Mouse (Mus musculus) cerebellum, postnatal 25 days (tissue): Measurements from ENCODE around the gene Slc25a33.
"Not testable (repeated sequence)": the region's sequence is repeated elsewhere in the genome, so short reads cannot be mapped to it uniquely, and the experiment has no call there.

Experiments used
- DNase-seq, 2 experiments: peaks; one replicate each; pipeline ENCODE4 v3.0.0; 2021; ENCODE audit warnings: mixed read lengths in 2 of 2

The Slc25a33 gene

GRCm38 (mm10) chr4:149752124-149752799 lies 21.8 kb downstream of the Slc25a33 start:
- peak; percentile 61 to 77 for DNase-seq

DNA sequence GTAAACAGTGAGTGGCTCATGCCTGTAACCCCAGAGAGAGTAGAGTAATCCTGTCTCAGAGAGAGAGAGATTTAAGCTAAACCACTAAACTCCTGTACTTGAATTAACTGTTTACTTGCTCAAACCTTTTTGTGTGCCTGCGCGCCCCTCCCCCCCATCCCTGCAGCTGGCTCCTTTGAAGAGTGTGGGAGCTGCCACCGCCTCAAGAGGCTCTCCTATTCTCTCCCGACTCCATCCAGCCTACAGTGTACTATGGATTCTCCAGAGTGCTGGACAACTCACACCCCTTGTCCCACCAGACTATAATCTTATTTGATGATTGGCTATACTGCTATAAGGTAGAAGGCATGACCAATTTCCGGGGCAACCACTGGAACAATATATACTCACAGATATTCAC lies 23.4 kb downstream of the Slc25a33 start:
- DNase-seq = no peak

DNA sequence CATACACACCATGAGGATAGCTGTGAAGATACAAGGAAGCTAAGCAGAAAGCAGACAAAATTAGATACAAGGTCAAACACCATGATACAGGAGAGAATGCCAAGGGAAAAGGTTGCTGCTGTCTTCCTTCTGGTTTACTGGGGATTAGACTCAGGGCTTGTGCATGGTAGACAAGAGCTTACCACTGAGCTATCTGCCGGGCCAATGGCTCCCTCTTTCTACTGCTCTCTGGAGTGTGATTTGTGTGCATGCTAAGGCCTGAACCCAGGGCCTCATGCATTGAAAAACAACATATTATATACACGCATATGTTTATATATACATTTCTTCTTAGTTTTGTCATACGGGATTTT lies 24.4 kb downstream of the Slc25a33 start:
- DNase-seq = not testable (repeated sequence)

DNA sequence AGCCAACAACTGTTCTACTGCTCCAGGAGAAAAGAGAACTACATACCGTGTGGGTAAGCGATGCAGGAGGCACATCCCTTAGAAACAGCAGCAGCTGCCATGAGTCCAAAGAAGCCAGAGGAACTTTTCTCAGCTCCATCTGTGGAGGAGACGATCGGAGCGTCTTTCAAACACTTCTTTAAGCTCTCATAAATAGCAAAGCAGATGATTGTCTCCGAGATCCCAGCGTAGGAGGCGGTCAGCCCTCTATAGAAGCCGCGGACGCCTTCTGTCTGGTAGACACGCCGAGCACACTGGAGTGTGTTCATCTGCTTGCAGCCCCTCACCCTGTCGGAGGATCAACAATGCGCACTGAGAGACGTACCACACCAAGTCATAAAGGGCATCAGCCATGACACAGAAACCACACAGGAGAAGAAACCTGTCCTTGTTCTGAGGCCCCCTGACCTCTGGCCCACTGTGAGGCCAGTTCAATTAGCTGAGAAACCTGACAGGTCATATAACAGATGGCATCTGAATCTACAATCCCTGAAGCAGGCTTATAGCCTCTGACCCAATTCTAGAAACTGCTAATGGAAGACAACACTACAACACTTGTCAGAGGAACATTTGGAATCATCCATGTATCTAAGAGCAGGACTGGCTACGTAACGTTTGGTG lies 24.9 kb downstream of the Slc25a33 start:
- no peak for DNase-seq

DNA sequence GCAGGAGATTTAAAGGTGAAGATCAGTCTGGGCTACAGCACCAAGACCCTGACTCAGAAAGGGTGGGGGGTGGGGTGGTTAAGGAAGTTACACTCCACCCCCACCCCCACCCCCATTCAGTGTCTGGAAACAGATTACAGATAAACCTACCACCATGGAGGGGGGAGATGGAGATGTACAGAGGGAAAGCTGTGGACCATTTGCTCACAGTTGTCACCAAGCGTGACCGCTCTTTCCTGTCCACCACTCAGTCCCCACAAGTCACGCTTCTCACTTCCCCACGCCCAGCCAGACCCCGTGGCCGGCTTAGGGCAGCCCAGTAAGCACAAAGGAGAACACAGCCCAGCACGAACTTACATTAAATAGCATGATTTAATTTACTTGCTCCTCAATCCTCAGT lies 30.0 kb downstream of the Slc25a33 start:
- DNase-seq = peak in 1 of 2 experiments; percentile 2

DNA sequence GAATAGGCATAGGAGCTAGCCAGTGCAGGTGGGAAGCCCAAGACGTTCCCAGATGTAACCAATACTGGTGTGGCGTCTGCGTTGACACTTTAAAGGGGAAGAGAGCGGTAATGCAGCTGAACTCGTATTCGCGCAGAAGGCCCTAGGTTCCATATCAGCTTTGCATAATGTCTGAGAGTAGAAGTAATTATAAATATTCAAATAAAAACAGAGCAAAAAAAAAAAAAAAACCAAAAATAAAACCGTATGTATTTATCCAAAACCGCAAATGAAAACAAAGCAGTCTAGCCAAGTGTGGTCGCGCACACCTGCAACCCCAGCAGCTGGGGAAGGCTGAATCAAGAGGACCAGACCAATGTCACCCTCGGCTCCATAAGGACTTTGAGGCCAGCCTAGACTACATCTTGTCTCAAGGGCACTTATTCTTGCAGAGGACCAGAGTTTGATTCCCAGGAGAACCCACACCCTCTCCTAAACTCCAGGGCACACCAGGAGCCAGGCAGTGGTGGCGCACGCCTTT lies 32.0 kb downstream of the Slc25a33 start:
- peak in 1 of 2 experiments; percentile 5 for DNase-seq

DNA sequence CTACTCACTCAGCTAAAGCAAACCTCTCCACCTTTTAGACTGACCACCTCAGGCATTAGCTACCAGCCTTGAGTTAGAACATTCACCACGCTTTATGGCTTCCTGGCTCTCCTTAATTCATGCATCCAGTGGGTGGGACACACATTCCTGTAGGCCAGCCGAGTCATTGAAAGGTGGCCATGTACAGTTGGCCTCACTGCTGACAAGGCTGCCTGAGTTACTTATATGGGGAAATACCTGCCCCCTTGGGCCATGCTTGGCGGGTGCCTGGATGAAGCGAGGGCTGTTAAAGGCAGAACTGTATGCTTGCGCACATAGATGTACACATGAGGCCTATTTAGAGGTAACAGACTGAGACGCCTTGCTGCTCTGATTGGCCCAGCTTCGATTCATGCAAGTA lies 33.8 kb downstream of the Slc25a33 start:
- no peak for DNase-seq

- no peak for DNase-seq
These were observed 34.6 kb downstream of the Slc25a33 start for GRCm38 (mm10) chr4:149739478-149739877.

DNA sequence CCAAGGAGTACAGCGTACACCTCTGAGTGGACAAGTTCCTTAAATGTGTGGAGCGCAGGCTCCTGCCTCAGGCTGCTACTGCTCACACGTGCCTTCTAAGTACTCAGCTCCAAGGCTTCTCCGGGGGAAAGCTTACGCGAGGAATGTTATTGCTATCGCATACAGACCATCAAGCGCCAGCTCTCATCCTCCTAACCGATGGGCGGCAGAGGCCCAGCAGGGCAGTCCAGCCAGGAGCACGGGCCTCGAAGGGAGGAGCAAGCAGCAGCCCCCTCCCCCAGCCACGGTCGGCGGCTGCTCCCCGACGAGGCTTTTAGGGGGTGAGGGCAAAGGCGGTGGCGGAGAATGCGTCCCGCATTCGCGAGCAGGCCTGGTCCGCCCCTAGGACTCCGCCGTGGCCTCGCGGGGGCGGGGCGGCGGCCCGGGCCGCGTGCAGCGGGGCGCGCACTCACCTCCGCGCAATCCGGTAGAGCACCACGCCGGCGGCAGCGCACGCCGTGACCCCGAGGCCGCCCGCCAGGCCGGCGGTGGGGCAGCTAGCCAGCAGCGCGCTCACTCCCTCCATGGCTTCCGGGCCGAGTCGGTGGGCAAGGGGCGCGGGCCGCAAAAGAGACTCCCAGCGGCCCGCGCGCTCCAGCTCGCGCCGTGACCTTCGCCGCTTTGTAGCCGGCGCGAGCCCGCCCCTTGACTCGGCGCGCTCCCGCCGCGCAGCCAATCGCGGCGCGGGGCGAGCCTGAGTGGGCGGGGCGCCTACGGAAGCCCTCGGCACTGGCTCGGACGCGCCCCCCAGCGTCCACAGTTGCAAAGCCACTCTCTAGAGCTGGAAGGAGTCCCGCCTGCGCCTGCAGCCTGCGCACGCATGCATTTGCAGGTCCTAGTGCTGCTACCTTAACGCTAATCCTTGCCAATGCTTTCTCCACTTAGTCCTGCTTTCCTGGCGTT lies 36.4 kb downstream of the Slc25a33 start, which contains the start of gene Tmem201:
Gene Tmem201, minus strand, starts transcription at position 662 of the 942 bp plus-strand sequence.
- peak; percentile 97 to 99 for DNase-seq

GRCm38 (mm10) chr4:149736581-149736980 lies 37.5 kb downstream of the Slc25a33 start:
- peak; percentile 96 to 97 for DNase-seq

GRCm38 (mm10) chr4:149735624-149736250 lies 38.3 kb downstream of the Slc25a33 start:
- DNase-seq = peak in 1 of 2 experiments; percentile 58

DNA sequence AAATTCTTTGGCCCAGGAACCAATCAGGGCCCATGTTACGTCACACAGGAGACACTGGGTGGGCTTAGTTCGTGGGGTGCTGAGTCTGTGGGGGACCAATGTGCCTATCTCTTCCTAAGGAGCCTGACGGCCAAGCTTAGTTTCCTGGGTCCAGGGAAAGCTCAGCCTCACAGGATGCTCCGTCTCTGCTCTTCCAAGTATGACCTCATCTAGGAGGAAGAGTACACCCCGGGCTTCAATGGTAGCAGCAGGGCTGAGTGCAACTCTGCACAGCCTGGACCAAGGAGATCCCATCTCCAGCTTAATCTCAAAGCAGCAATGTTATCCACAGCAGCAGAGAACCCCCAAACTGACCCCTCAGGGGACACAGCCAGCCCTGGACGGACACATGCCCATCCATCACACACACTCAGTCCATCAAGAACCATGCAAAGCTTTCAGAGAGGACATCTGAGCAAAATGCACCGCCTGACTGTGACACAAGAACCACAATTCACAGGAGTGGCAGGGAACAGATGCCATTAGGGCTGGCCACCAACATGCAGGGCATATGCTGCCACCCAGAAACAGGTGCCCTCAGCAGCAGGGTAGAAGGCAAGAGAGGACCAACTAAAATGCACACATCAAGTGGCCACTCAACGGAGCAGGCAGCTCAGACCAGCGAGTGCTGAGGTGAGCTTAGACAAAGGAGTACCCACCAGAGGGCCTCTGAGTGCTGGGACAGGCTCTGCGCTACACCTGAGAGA lies 39.2 kb downstream of the Slc25a33 start:
- DNase-seq = peak; percentile 88 to 90

DNA sequence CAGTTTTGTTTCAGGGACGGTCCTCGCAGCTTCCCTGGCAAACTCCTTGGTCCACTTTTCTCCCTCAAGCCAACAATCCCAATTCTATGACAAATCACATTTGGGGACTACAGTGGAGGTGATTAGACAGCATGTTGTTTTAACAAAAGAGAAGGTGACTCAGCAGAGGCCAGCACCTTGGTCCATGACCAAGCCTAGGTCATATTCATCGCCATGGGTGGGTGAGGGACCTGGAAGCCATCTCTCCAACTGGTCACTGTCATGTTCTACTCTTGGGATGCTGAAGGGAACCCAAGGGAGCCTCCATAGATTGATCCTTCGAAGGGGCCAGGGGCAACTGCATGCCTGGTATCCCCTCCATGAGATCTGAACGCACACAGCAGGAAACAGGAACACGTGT lies 39.8 kb downstream of the Slc25a33 start:
- peak in 1 of 2 experiments; percentile 31 for DNase-seq

- peak; percentile 52 to 62 for DNase-seq
These were observed 40.3 kb downstream of the Slc25a33 start for GRCm38 (mm10) chr4:149733748-149734147.

DNA sequence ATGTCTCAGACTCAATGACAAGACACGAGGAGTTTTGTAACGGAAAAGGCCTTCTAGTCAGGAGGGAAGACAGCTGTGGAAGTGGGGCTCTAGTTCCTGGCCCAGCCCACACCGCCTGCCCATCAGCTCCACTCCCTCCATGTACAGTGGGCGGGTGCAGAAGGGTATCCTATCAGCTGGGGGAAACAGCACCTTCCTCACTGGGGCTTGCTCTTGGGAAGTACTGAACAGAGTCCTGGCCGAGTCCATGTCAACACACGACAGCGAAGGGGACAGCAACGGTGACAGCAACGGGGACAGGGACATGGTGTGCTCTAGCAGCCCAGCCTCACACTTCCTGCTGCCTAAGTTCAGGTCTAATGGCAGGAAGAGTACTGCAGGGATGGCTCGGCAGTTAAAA lies 41.3 kb downstream of the Slc25a33 start:
- DNase-seq = peak in 1 of 2 experiments; percentile 33

DNA sequence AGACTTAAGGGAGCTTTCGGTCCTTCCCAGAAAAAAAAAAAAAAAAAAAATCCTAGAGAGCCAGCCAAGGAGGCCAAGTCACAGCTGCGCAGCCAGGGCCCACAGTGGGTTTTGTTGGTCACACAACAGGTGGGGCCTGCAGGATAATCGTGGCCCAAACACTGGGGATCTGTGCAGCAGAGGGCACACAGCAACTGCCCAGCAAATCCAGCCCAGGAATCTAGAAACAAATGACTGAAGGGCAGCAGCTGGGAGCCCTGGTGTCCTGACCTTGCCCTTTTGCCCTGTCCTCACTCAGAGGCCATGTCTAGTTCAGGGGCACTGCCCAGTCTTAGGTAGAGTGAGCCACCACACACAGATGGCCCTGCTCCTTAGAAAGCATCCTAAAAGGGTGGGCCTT lies 41.8 kb downstream of the Slc25a33 start:
- peak in 1 of 2 experiments; percentile 25 for DNase-seq

DNA sequence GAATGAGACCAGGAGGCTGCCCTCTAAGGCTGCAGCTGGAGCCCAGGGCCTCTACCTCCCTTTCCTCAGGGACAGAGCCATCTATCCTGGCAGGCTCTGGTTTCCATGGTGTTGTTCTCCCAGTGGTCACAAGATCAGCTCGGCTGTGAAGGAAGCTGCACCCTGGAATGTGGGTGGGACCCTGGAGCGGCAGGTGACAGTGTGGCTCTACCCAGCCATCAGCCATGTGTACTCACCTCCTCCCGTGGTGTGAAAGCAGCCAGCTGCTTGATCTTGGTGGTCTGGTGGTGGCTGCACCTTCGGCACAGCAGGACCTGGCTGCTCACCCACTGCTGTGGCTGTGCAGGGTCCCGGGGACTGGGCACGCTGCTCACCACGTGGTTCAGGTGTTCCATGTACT lies 43.2 kb downstream of the Slc25a33 start:
- DNase-seq = peak in 1 of 2 experiments; percentile 24

GRCm38 (mm10) chr4:149728810-149729209 lies 45.3 kb downstream of the Slc25a33 start:
- DNase-seq = peak in 1 of 2 experiments; percentile 14

DNA sequence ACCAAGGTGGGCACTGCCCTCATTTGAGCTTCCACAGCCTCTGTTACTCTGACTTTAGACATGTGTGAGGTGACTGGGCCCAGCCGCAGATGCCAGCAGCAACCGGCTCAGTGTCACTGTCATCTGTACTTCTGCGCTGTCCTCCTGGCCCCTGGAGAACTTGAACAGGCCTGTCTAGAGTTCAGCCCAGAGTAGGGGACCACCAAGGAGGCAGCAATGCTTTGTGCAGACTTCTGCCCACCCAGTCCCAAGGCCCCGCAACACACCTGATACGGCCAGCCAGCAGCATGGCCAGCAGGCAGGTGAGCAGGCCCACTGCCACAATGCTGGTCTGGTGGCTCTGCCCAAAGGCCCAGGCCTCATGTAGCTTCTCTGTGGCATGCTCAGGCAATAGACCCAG lies 46.4 kb downstream of the Slc25a33 start:
- peak in 1 of 2 experiments; percentile 29 for DNase-seq

- DNase-seq = peak; percentile 98 to 99
These were observed 48.3 kb downstream of the Slc25a33 start for GRCm38 (mm10) chr4:149725661-149726350.

DNA sequence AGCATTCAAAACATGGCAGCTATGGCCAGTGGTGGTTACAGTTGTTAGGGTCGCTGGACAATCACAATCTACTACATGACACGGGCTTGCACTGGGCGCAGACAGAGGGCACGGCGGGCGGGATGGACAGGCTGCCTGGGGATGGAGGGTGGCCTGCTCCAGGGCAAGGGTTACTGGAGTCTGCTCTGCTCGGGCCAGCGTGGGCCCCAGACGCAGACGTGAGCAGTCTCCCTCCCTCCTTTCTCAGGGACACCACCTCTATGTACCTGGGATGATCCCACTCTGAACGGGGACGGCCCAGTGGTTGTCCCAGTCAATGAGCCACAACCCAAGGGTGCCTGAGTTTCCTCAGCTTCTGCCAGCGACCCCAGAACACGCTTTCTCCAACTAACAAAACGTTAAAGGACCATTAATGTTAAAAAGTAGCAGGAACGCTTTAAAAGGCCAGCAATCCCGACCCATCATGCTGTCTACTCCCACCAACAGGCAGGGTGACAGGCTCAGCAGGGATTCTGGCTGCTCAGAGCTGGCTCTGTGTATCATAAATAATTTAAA lies 49.1 kb downstream of the Slc25a33 start:
- DNase-seq = peak in 1 of 2 experiments; percentile 41
